Mouse (Mus musculus): ENCODE measurements at regions not wholly inside any gene's neighbourhood (a gene's known extent, or its start where the extent isn't known, plus 50 kb on each side); places are given as distances from the start of the nearest gene placed in this dataset.

GRCm38 (mm10) chr6:50742009-50742408, 87.8 kb upstream of the Npvf start:
- no peak for ATAC-seq (ENCODE audit: insufficient number of reproducible peaks, insufficient read depth, low FRiP score, low read depth)
- Histone ChIP-seq H3K9ac (replicated peaks; ENCODE audit: low read depth, low read length) (no peak overlapping the region), H3K4me1 (ENCODE audit: control insufficient read depth, insufficient read depth, low read length) (peaks cover 8% of the 10 kb centered on the region; the same call in 1 of the 2 replicates), H3K27ac (ENCODE audit: low read length) (no peak overlapping the region), H3K36me3 (ENCODE audit: control insufficient read depth, insufficient read depth, low read length) (no peaks in the 10 kb centered on the region), H3K4me2 (replicated peaks; ENCODE audit: low read depth, low read length) (no peak overlapping the region), H3K27me3 (ENCODE audit: control insufficient read depth, insufficient read depth, low read length) (no peaks in the 10 kb centered on the region), H3K9me3 (ENCODE audit: control insufficient read depth, low read depth, low read length) (no peaks in the 10 kb centered on the region), H3K4me3 (ENCODE audit: low read depth, low read length) (no peak overlapping the region)
- WGBS: 70% methylated on average over 4 of the region's 4 CpGs

GRCm38 (mm10) chr6:50744462-50745166, 90.4 kb upstream of the Npvf start:
- no peaks in the 10 kb centered on the region for H3K36me3 ChIP-seq (ENCODE audit: control insufficient read depth, insufficient read depth, low read length)
- no peaks in the 10 kb centered on the region for H3K27me3 ChIP-seq (ENCODE audit: control insufficient read depth, insufficient read depth, low read length)
- no peak overlapping the region for H3K4me2 ChIP-seq (replicated peaks; ENCODE audit: low read depth, low read length)
- H3K9me3 ChIP-seq (ENCODE audit: control insufficient read depth, low read depth, low read length): no peaks in the 10 kb centered on the region
- 38% methylated on average over 6 of the region's 6 CpGs for WGBS
- no peak overlapping the region for H3K4me3 ChIP-seq (ENCODE audit: low read depth, low read length)
- ATAC-seq (ENCODE audit: insufficient number of reproducible peaks, insufficient read depth, low FRiP score, low read depth): peak; percentile 53; the same call in 1 of the 2 replicates
- no peak overlapping the region for H3K9ac ChIP-seq (replicated peaks; ENCODE audit: low read depth, low read length)
- H3K27ac ChIP-seq (ENCODE audit: low read length): peak overlapping the region; percentile 2; the same call in 1 of the 2 replicates
- peaks cover 12% of the 10 kb centered on the region for H3K4me1 ChIP-seq (ENCODE audit: control insufficient read depth, insufficient read depth, low read length)

DNA sequence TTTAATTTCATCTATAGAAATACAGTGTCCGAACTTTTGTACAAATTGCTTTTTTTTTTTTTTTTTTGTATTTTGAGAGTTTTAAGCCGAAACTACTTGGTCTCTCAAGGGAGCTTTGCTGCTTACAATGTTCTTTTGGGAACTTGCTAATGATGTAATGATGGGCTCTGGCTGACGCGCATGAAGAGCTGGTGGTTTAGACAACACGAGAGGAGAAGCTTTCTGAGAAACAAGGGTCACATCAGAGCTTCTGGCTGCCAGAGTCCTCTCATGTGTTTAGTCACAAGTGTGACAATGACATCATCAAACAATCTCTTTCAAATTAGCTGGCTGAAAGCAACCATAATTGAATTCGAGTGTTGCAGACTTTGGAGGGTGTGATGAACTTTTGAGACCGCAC, 98.9 kb upstream of the Npvf start:
- H3K4me3 ChIP-seq (ENCODE audit: low read depth, low read length): no peak overlapping the region
- H3K4me2 ChIP-seq (replicated peaks; ENCODE audit: low read depth, low read length): no peak overlapping the region
- no peak overlapping the region for H3K27ac ChIP-seq (ENCODE audit: low read length)
- no peaks in the 10 kb centered on the region for H3K27me3 ChIP-seq (ENCODE audit: control insufficient read depth, insufficient read depth, low read length)
- no peak overlapping the region for H3K9ac ChIP-seq (replicated peaks; ENCODE audit: low read depth, low read length)
- H3K9me3 ChIP-seq (ENCODE audit: control insufficient read depth, low read depth, low read length): no peaks in the 10 kb centered on the region
- no peak for ATAC-seq (ENCODE audit: insufficient number of reproducible peaks, insufficient read depth, low FRiP score, low read depth)
- H3K4me1 ChIP-seq (ENCODE audit: control insufficient read depth, insufficient read depth, low read length): peaks cover 4% of the 10 kb centered on the region
- H3K36me3 ChIP-seq (ENCODE audit: control insufficient read depth, insufficient read depth, low read length): no peaks in the 10 kb centered on the region
- 80% methylated on average over 7 of the region's 7 CpGs for WGBS

DNA sequence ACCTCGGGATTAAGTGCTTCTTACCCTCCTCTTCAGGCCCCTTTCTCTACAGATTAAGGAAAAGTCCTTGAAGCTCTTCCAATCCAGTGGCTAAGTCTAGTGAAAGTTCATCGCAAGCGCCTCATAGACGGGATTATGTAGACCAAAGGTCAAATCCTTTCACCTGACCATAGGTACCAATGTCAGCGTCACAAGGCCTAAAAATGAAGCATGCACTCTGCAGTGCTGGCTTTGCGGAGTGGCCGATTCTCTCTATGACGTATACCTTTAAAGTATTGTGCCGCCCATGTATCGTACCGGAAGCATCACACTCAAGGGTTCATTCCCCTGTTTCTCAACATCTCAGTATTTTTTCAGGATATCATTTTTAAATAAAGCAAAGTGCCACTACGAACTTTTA, 100.5 kb upstream of the Npvf start:
- H3K27ac ChIP-seq (ENCODE audit: low read length): no peak overlapping the region
- WGBS: 92% methylated on average over 12 of the region's 12 CpGs
- no peak overlapping the region for H3K9ac ChIP-seq (replicated peaks; ENCODE audit: low read depth, low read length)
- H3K4me1 ChIP-seq (ENCODE audit: control insufficient read depth, insufficient read depth, low read length): no peaks in the 10 kb centered on the region
- H3K4me3 ChIP-seq (ENCODE audit: low read depth, low read length): no peak overlapping the region
- H3K9me3 ChIP-seq (ENCODE audit: control insufficient read depth, low read depth, low read length): no peaks in the 10 kb centered on the region
- no peaks in the 10 kb centered on the region for H3K36me3 ChIP-seq (ENCODE audit: control insufficient read depth, insufficient read depth, low read length)
- no peaks in the 10 kb centered on the region for H3K27me3 ChIP-seq (ENCODE audit: control insufficient read depth, insufficient read depth, low read length)
- no peak overlapping the region for H3K4me2 ChIP-seq (replicated peaks; ENCODE audit: low read depth, low read length)
- no peak for ATAC-seq (ENCODE audit: insufficient number of reproducible peaks, insufficient read depth, low FRiP score, low read depth)

DNA sequence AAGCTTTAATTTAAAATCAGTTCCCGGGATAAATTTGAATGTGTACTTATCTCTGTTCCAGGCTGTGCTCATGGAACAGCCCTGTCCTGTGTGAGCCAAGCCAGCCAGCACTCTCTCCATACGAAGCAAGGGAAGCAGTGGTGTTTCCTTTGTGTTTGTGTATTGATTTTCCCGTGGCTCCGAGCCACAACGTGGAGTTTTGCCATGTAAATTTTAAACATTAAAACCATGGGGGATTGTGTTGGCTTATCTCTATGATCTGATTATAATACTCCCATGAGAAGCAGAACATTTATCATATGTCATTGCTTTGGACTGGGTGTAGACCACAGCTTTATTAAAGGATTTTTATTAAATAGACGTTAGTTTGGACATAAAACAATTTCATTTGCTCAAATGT, 106.1 kb upstream of the Npvf start:
- Histone ChIP-seq H3K4me2 (replicated peaks; ENCODE audit: low read depth, low read length) (no peak overlapping the region), H3K36me3 (ENCODE audit: control insufficient read depth, insufficient read depth, low read length) (no peaks in the 10 kb centered on the region), H3K27ac (ENCODE audit: low read length) (no peak overlapping the region), H3K4me1 (ENCODE audit: control insufficient read depth, insufficient read depth, low read length) (no peaks in the 10 kb centered on the region), H3K4me3 (ENCODE audit: low read depth, low read length) (no peak overlapping the region), H3K27me3 (ENCODE audit: control insufficient read depth, insufficient read depth, low read length) (no peaks in the 10 kb centered on the region), H3K9ac (replicated peaks; ENCODE audit: low read depth, low read length) (no peak overlapping the region), H3K9me3 (ENCODE audit: control insufficient read depth, low read depth, low read length) (no peaks in the 10 kb centered on the region)
- 46% methylated on average over 6 of the region's 6 CpGs for WGBS
- ATAC-seq (ENCODE audit: insufficient number of reproducible peaks, insufficient read depth, low FRiP score, low read depth): no peak

- Histone ChIP-seq H3K9ac (replicated peaks; ENCODE audit: low read depth, low read length) (no peak overlapping the region), H3K36me3 (ENCODE audit: control insufficient read depth, insufficient read depth, low read length) (no peaks in the 10 kb centered on the region), H3K27me3 (ENCODE audit: control insufficient read depth, insufficient read depth, low read length) (no peaks in the 10 kb centered on the region), H3K27ac (ENCODE audit: low read length) (no peak overlapping the region), H3K4me3 (ENCODE audit: low read depth, low read length) (no peak overlapping the region), H3K4me1 (ENCODE audit: control insufficient read depth, insufficient read depth, low read length) (0 out of 2 replicates have a peak, but pooled peaks cover 5% of the 10 kb centered on the region), H3K9me3 (ENCODE audit: control insufficient read depth, low read depth, low read length) (no peaks in the 10 kb centered on the region), H3K4me2 (replicated peaks; ENCODE audit: low read depth, low read length) (no peak overlapping the region)
- 59% methylated on average over 4 of the region's 4 CpGs for WGBS
- no peak for ATAC-seq (ENCODE audit: insufficient number of reproducible peaks, insufficient read depth, low FRiP score, low read depth)
These were observed 108.9 kb upstream of the Npvf start for GRCm38 (mm10) chr6:50763121-50763520.

DNA sequence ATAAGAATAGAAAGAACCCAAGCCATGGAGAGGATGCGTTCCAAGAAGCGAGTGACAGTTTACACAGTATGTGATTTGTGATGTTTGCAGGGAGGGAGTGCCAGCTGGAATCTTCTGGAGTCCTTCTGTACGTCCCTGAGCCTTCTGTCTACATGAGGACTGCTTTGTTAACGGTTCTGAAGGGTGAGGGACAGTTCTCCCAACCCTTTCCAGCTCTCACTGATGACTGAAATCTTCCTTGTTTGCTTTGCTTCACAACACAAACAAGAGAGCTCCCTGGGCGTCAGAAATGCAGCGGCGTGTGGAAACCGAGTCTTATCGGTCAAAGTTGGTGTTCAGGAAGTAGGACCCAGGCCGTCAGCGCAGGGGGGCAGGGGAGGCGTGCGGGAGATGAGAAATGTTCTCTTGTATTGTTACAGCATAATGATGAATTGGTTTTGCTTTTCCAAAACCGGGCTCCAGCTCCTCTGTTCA, 112.2 kb upstream of the Npvf start:
- 51% methylated on average over 14 of the region's 14 CpGs for WGBS
- no peak overlapping the region for H3K4me3 ChIP-seq (ENCODE audit: low read depth, low read length)
- ATAC-seq (ENCODE audit: insufficient number of reproducible peaks, insufficient read depth, low FRiP score, low read depth): no peak

DNA sequence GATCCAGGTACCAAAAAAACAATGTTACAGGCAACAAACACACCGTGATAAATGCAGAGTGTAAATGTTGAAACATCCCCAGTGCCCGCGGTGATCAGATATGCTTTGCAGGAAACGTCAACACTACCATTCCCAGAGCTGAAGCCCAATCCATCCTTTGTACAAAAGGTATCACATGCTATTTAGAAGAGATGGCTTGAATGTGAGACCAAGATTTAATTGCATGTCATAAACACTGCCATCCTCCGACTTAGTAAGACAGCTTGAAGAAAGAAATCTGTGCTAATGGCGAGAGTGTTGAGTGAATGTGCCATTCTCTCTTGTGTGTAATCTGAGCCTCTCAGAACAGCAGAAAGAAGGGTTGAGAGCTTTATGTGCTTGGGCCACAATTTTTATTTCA, 112.9 kb upstream of the Npvf start:
- 53% methylated on average over 6 of the region's 6 CpGs for WGBS
- H3K36me3 ChIP-seq (ENCODE audit: control insufficient read depth, insufficient read depth, low read length): no peaks in the 10 kb centered on the region
- ATAC-seq (ENCODE audit: insufficient number of reproducible peaks, insufficient read depth, low FRiP score, low read depth): no peak
- H3K27me3 ChIP-seq (ENCODE audit: control insufficient read depth, insufficient read depth, low read length): no peaks in the 10 kb centered on the region
- H3K9ac ChIP-seq (replicated peaks; ENCODE audit: low read depth, low read length): no peak overlapping the region
- H3K27ac ChIP-seq (ENCODE audit: low read length): no peak overlapping the region
- no peak overlapping the region for H3K4me2 ChIP-seq (replicated peaks; ENCODE audit: low read depth, low read length)
- H3K4me3 ChIP-seq (ENCODE audit: low read depth, low read length): no peak overlapping the region
- H3K4me1 ChIP-seq (ENCODE audit: control insufficient read depth, insufficient read depth, low read length): 0 out of 2 replicates have a peak, but pooled peaks cover 5% of the 10 kb centered on the region
- H3K9me3 ChIP-seq (ENCODE audit: control insufficient read depth, low read depth, low read length): no peaks in the 10 kb centered on the region

More for the DNA sequence above, 112.2 kb upstream of the Npvf start:
- Histone ChIP-seq H3K36me3 (ENCODE audit: control insufficient read depth, insufficient read depth, low read length) (no peaks in the 10 kb centered on the region), H3K4me1 (ENCODE audit: control insufficient read depth, insufficient read depth, low read length) (0 out of 2 replicates have a peak, but pooled peaks cover 5% of the 10 kb centered on the region), H3K9ac (replicated peaks; ENCODE audit: low read depth, low read length) (no peak overlapping the region), H3K27ac (ENCODE audit: low read length) (no peak overlapping the region), H3K27me3 (ENCODE audit: control insufficient read depth, insufficient read depth, low read length) (no peaks in the 10 kb centered on the region), H3K4me2 (replicated peaks; ENCODE audit: low read depth, low read length) (no peak overlapping the region), H3K9me3 (ENCODE audit: control insufficient read depth, low read depth, low read length) (no peaks in the 10 kb centered on the region)

DNA sequence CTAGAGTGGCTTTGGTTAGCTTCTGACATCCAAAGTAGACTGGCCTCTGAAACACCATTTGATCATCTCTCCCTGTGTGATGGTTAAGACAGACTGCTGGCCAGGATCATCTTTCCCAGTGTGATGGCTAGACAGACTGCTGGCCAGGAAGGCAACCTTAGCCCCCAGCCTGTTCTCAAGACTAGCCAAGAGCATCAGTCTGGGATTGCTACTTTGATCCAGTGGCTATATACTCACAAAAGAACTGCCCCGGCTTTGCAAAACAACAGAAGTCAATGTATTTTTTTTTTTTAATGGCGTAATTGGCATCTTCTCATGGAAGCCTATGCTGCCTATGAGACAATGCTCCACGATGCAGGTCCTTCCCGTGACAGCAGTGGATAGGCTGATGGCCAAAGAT, 113.6 kb upstream of the Npvf start:
- Histone ChIP-seq H3K36me3 (ENCODE audit: control insufficient read depth, insufficient read depth, low read length) (no peaks in the 10 kb centered on the region), H3K4me2 (replicated peaks; ENCODE audit: low read depth, low read length) (no peak overlapping the region), H3K4me1 (ENCODE audit: control insufficient read depth, insufficient read depth, low read length) (0 out of 2 replicates have a peak, but pooled peaks cover 5% of the 10 kb centered on the region), H3K27ac (ENCODE audit: low read length) (no peak overlapping the region), H3K9me3 (ENCODE audit: control insufficient read depth, low read depth, low read length) (no peaks in the 10 kb centered on the region), H3K4me3 (ENCODE audit: low read depth, low read length) (no peak overlapping the region), H3K9ac (replicated peaks; ENCODE audit: low read depth, low read length) (no peak overlapping the region), H3K27me3 (ENCODE audit: control insufficient read depth, insufficient read depth, low read length) (no peaks in the 10 kb centered on the region)
- no peak for ATAC-seq (ENCODE audit: insufficient number of reproducible peaks, insufficient read depth, low FRiP score, low read depth)
- 94% methylated on average over 4 of the region's 4 CpGs for WGBS

All from stomach, embryonic 14.5 days (tissue).